In the genomic region with DNA sequence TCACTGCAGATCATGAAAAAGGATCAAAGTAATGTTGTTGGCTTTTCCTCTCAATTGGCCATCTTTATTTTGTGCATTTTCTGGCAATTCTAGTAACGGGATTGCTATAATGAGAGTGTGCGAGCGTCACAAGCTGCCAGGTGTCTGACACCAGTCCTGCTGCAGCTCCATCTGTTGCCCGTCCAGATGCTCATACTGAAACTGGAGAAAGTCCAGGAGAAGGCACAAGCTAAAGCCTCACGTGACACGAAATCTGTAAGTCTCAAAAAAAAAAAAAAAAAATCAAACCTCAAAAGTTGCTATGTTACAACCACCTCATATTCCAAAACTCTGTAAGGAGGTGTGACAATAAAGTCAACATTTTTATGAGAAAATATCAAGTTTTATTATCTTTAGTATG, we compare ENCODE assay signal across 20 mouse cellular contexts. TPM values are rescaled to one million over a fixed set of nuclear protein-coding genes. Genes with fewer than 3 reads are reported as not detected.
DNase-seq lines count a peak whose midpoint lies in the region; ATAC-seq and TF ChIP-seq lines count a peak whose summit lies in the region.
"Had no signal": no experiment of that assay in that cellular context is flagged by ENCODE, and none has a peak within 500 bp of the region (broad histone marks: within the 10 kb centered on the region; RNA-seq: fewer than 3 reads in every experiment).

No protein-coding gene starts in this region.

- TF ChIP-seq POLR2A in brain, embryonic 14.5 days (IDR thresholded peaks at IDR 0.05; ENCODE audit: borderline replicate concordance, extremely low read depth, insufficient read depth, insufficient read length, poor library complexity, severe bottlenecking) = no peak

- H3K9ac ChIP-seq in heart, embryonic 13.5 days = no peak overlapping the region
- no peak overlapping the region for H3K9ac ChIP-seq in liver, postnatal 0 days (replicated peaks)
- H3K9ac ChIP-seq: embryonic facial prominence, embryonic 12.5 days; limb, embryonic 12.5 days; liver, embryonic 13.5 days; lung, embryonic 15.5 days had no signal

- DNase-seq in heart, postnatal 10 days = no peak
- no peak for DNase-seq in liver, postnatal 0 days
- no peak for DNase-seq in liver
- peak; percentile 81 for DNase-seq in brain, embryonic 14.5 days (ENCODE audit: low read depth)
- DNase-seq in right cerebral cortex, postnatal 25 days = peak; percentile 29
- DNase-seq in urinary bladder, postnatal 14 days (ENCODE audit: low spot score) = no peak
- DNase-seq: adrenal gland, adult 8-10 months; gastrocnemius, postnatal 25 days; heart, adult 2 months; heart, postnatal 36 days; kidney, adult 18-20 months; kidney, postnatal 14 days; liver, embryonic 13.5 days; lung, postnatal 4 days had no signal

- 88% methylated on average over 6 of the region's 6 CpGs for WGBS in heart, embryonic 13.5 days
- 90% methylated on average over 6 of the region's 6 CpGs for WGBS in liver, postnatal 0 days (ENCODE audit: insufficient replicate concordance)

- intact Hi-C loops in heart, postnatal 10 days (cut with DNase I) = no loop called here

- H3K4me2 ChIP-seq in heart, embryonic 13.5 days = no peak overlapping the region
- H3K4me2 ChIP-seq in liver, postnatal 0 days (ENCODE audit: low read depth, low read length) = no peak overlapping the region
- H3K4me2 ChIP-seq: embryonic facial prominence, embryonic 12.5 days; limb, embryonic 12.5 days; lung, embryonic 15.5 days had no signal

- no peaks in the 10 kb centered on the region for H3K9me3 ChIP-seq in heart, embryonic 13.5 days
- H3K9me3 ChIP-seq in liver, postnatal 0 days (ENCODE audit: low read length) = no peaks in the 10 kb centered on the region
- H3K9me3 ChIP-seq: embryonic facial prominence, embryonic 12.5 days; limb, embryonic 12.5 days; liver, embryonic 13.5 days; lung, embryonic 15.5 days had no signal

- peaks cover 35% of the 10 kb centered on the region for H3K4me1 ChIP-seq in heart, embryonic 13.5 days
- H3K4me1 ChIP-seq in liver, postnatal 0 days (ENCODE audit: insufficient read depth) = peaks cover 27% of the 10 kb centered on the region
- H3K4me1 ChIP-seq: embryonic facial prominence, embryonic 12.5 days; limb, embryonic 12.5 days had no signal

- H3K4me3 ChIP-seq in heart, embryonic 13.5 days = no peak overlapping the region
- H3K4me3 ChIP-seq in liver, postnatal 0 days (ENCODE audit: low read depth, low read length) = no peak overlapping the region
- H3K4me3 ChIP-seq: embryonic facial prominence, embryonic 12.5 days; erythroblast, embryonic 14.5 days; heart, adult 2 months; limb, embryonic 12.5 days; liver, embryonic 13.5 days; lung, embryonic 15.5 days had no signal

- no peak for TF ChIP-seq EP300 in liver, postnatal 0 days (IDR thresholded peaks at IDR 0.05; ENCODE audit: low read depth)

- 0 out of 2 replicates have a peak overlapping the region, but pooled peaks have one; percentile 52 for H3K27ac ChIP-seq in heart, embryonic 13.5 days (replicated peaks)
- H3K27ac ChIP-seq in liver, postnatal 0 days (ENCODE audit: low read depth) = peak overlapping the region; percentile 58; the same call in 1 of the 2 replicates
- H3K27ac ChIP-seq: embryonic facial prominence, embryonic 12.5 days; heart, adult 2 months; limb, embryonic 12.5 days; liver, embryonic 13.5 days; lung, embryonic 15.5 days had no signal

- no peak for ATAC-seq in heart, embryonic 13.5 days (ENCODE audit: extremely low read depth, insufficient number of reproducible peaks, low FRiP score, low TSS enrichment)
- ATAC-seq in liver, postnatal 0 days = no peak
- ATAC-seq: Patski had no signal

- no peak for TF ChIP-seq CTCF in liver, postnatal 0 days (IDR thresholded peaks at IDR 0.05; ENCODE audit: low read depth)
- no peak for TF ChIP-seq CTCF in brain, embryonic 14.5 days (IDR thresholded peaks at IDR 0.05; ENCODE audit: borderline replicate concordance, extremely low read depth, insufficient read depth, insufficient read length)

- H3K27me3 ChIP-seq in heart, embryonic 13.5 days (replicated peaks) = no peaks in the 10 kb centered on the region
- H3K27me3 ChIP-seq in liver, postnatal 0 days (ENCODE audit: insufficient read depth, low read length) = no peaks in the 10 kb centered on the region
- H3K27me3 ChIP-seq: embryonic facial prominence, embryonic 12.5 days; limb, embryonic 12.5 days; liver, embryonic 13.5 days; lung, embryonic 15.5 days; Patski had no signal

- peaks cover 53% of the 10 kb centered on the region for H3K36me3 ChIP-seq in heart, embryonic 13.5 days
- peaks cover 21% of the 10 kb centered on the region; the same call in 1 of the 2 replicates for H3K36me3 ChIP-seq in liver, postnatal 0 days (replicated peaks; ENCODE audit: insufficient read depth, low read length)

RNA-seq across cellular contexts. Expression of a gene that starts 29.5 kb away (rescaled TPM):
- polyA plus RNA-seq in heart, embryonic 13.5 days (2015; fragmentation: Nextera tagmentation; extraction: Ambion mirVana) = 86.6 and 90.0 TPM in 2 replicates
- total RNA-seq in heart, postnatal 10 days (2021) = 100 to 1,000 TPM; 122 to 144 TPM
- polyA plus RNA-seq in liver, postnatal 0 days (2015; fragmentation: Nextera tagmentation; extraction: Ambion mirVana) = 40.4 and 45.6 TPM in 2 replicates
- 124 and 127 TPM in 2 replicates for polyA plus RNA-seq in brain, embryonic 14.5 days (2012; rRNA removed)

RNA-seq across cellular contexts. Expression of a gene that starts 50.8 kb away (rescaled TPM):
- 36.4 and 37.2 TPM in 2 replicates for polyA plus RNA-seq in heart, embryonic 13.5 days (2015; fragmentation: Nextera tagmentation; extraction: Ambion mirVana)
- 10 to 100 TPM; 40.3 to 41.1 TPM for total RNA-seq in heart, postnatal 10 days (2021)
- 6.1 and 6.9 TPM in 2 replicates for polyA plus RNA-seq in liver, postnatal 0 days (2015; fragmentation: Nextera tagmentation; extraction: Ambion mirVana)
- 55.1 and 71.1 TPM in 2 replicates for polyA plus RNA-seq in brain, embryonic 14.5 days (2012; rRNA removed)

Comparison
In these comparisons a context has a peak if more than half of its experiments do, and no peak if none do; other contexts are left out.
1. DNase-seq: peak in brain, embryonic 14.5 days (single experiment) and right cerebral cortex, postnatal 25 days (single experiment); none in heart, postnatal 10 days (0 of 2), liver, postnatal 0 days (single experiment), liver (single experiment) and urinary bladder, postnatal 14 days (single experiment).